In genomic region chr11:103141101-103141943, GRCm38 (mm10) we compare ENCODE assay signal across 8 mouse cellular contexts. TPM values are rescaled to one million over a fixed set of nuclear protein-coding genes. Genes with fewer than 3 reads are reported as not detected.
DNase-seq lines count a peak whose midpoint lies in the region; ATAC-seq and TF ChIP-seq lines count a peak whose summit lies in the region.

No protein-coding gene starts in this region.

- TF ChIP-seq POLR2A in myocyte (IDR thresholded peaks at IDR 0.05; ENCODE audit: insufficient read length, low read depth): no peak

- no peak overlapping the region for H3K4me3 ChIP-seq in forebrain, postnatal 0 days (ENCODE audit: low read depth, low read length)
- H3K4me3 ChIP-seq in hindbrain, embryonic 14.5 days (replicated peaks; ENCODE audit: low read length): no peak overlapping the region
- H3K4me3 ChIP-seq in myocyte: no peak overlapping the region

- H3K4me1 ChIP-seq in forebrain, postnatal 0 days (ENCODE audit: insufficient read depth): 0 out of 2 replicates have a peak, but pooled peaks cover 4% of the 10 kb centered on the region
- peaks cover 24% of the 10 kb centered on the region for H3K4me1 ChIP-seq in hindbrain, embryonic 14.5 days (replicated peaks; ENCODE audit: control insufficient read depth, insufficient read depth, low read length)

- no peak for ATAC-seq in forebrain, postnatal 0 days
- no peak for ATAC-seq in hindbrain, embryonic 14.5 days (ENCODE audit: low FRiP score)
- ATAC-seq in inflammation-experienced regulatory T-cells, adult 6 months: no peak

- no peaks in the 10 kb centered on the region for H3K79me2 ChIP-seq in myocyte (ENCODE audit: control insufficient read depth, insufficient read depth)

- 33% methylated on average over 11 of the region's 11 CpGs for WGBS in forebrain, postnatal 0 days
- 23% methylated on average over 11 of the region's 11 CpGs for WGBS in hindbrain, embryonic 14.5 days

- H3K36me3 ChIP-seq in forebrain, postnatal 0 days (ENCODE audit: insufficient read depth): peaks cover 15% of the 10 kb centered on the region
- H3K36me3 ChIP-seq in hindbrain, embryonic 14.5 days (replicated peaks; ENCODE audit: control insufficient read depth, insufficient read depth): peaks cover 19% of the 10 kb centered on the region
- peaks cover 5% of the 10 kb centered on the region for H3K36me3 ChIP-seq in myocyte (ENCODE audit: control insufficient read depth, insufficient read depth)

- peak; percentile 31 for DNase-seq in right cerebral cortex, postnatal 14 days
- DNase-seq in right cerebral cortex, adult 18-20 months: no peak
- no peak for DNase-seq in forebrain, postnatal 0 days
- no peak for DNase-seq in hindbrain, embryonic 14.5 days (ENCODE audit: low spot score)
- peak; percentile 35 for DNase-seq in liver
- no peak for DNase-seq in T-cell, adult 2 months (ENCODE audit: low spot score)

- peak overlapping the region; percentile 95 for H3K27ac ChIP-seq in forebrain, postnatal 0 days (ENCODE audit: low read depth, low read length)
- H3K27ac ChIP-seq in hindbrain, embryonic 14.5 days: peak overlapping the region; percentile 73

- H3K9me3 ChIP-seq in forebrain, postnatal 0 days (ENCODE audit: low read length): no peaks in the 10 kb centered on the region
- H3K9me3 ChIP-seq in hindbrain, embryonic 14.5 days (ENCODE audit: control insufficient read depth, low read length): no peaks in the 10 kb centered on the region

- H3ac ChIP-seq in myocyte (ENCODE audit: control insufficient read depth, insufficient read length): no peak overlapping the region

- H3K9ac ChIP-seq in forebrain, postnatal 0 days: peak overlapping the region; percentile 33
- H3K9ac ChIP-seq in hindbrain, embryonic 14.5 days: peak overlapping the region; percentile 6; the same call in 1 of the 2 replicates

- no peak for TF ChIP-seq CTCF in forebrain, postnatal 0 days (IDR thresholded peaks at IDR 0.05; ENCODE audit: low read depth)

- no peak overlapping the region for H3K4me2 ChIP-seq in forebrain, postnatal 0 days (ENCODE audit: low read depth)
- H3K4me2 ChIP-seq in hindbrain, embryonic 14.5 days (replicated peaks): peak overlapping the region; percentile 61; the same call in 1 of the 2 replicates
- peak overlapping the region; percentile 80 for H3K4me2 ChIP-seq in myocyte (ENCODE audit: low read depth)

- H3K27me3 ChIP-seq in forebrain, postnatal 0 days (ENCODE audit: insufficient read depth, low read length): no peaks in the 10 kb centered on the region
- no peaks in the 10 kb centered on the region for H3K27me3 ChIP-seq in hindbrain, embryonic 14.5 days (ENCODE audit: control insufficient read depth, insufficient read depth, low read length)
- no peaks in the 10 kb centered on the region for H3K27me3 ChIP-seq in myocyte (ENCODE audit: control insufficient read depth, insufficient read depth, insufficient read length)

TF ChIP-seq in myocyte, 11 proteins besides CTCF, POLR2A, EP300 and RAD21:
- TF ChIP-seq CEBPB (IDR thresholded peaks at IDR 0.05; ENCODE audit: insufficient read depth, poor library complexity, severe bottlenecking) (no peak), SRF (IDR thresholded peaks at IDR 0.05; ENCODE audit: control insufficient read depth, insufficient read length, low read depth) (no peak), MYOG (IDR thresholded peaks at IDR 0.05; ENCODE audit: control insufficient read depth in 1 of 3, insufficient read depth in 1 of 3, insufficient read length in 2 of 3, low read depth in 2 of 3) (peak in 1 of 3 experiments; percentile 56), REST (IDR thresholded peaks at IDR 0.05; ENCODE audit: insufficient read depth, insufficient read length) (no peak), TCF12 (IDR thresholded peaks at IDR 0.05; ENCODE audit: insufficient read depth, poor library complexity, severe bottlenecking) (no peak), MAX (IDR thresholded peaks at IDR 0.05; ENCODE audit: low read depth) (no peak), MYOD1 (IDR thresholded peaks at IDR 0.05; ENCODE audit: control insufficient read depth in 1 of 3, insufficient read length in 2 of 3, low read depth in 2 of 3) (peak in 1 of 3 experiments; percentile 15), E2F4 (IDR thresholded peaks at IDR 0.05; ENCODE audit: insufficient read depth) (no peak)

RNA-seq across cellular contexts. Expression of gene Hexim2, which starts 9.1 kb away (rescaled TPM):
- total RNA-seq in forebrain, postnatal 0 days (2014; rRNA removed): 30.8 and 47.0 TPM in 2 replicates
- 16.5 and 27.9 TPM in 2 replicates for polyA plus RNA-seq in forebrain, postnatal 0 days (2015; fragmentation: Nextera tagmentation; extraction: Ambion mirVana)
- 20.9 and 24.2 TPM in 2 replicates for polyA plus RNA-seq in hindbrain, embryonic 14.5 days (2014; fragmentation: Nextera tagmentation; extraction: Ambion mirVana)
- 8.8 TPM for polyA plus RNA-seq in myocyte (2012; fragmentation: generic; extraction: Trizol)
- polyA plus RNA-seq in inflammation-experienced regulatory T-cells, adult 6 months (2017; shearing (Covaris generic)): 1 to 10 TPM in 2 of 3 experiments, under 1 TPM in 1; 0.44 to 2.1 (median 2.0) TPM

RNA-seq across cellular contexts. Expression of gene Hexim1, which starts 25.3 kb away (rescaled TPM):
- 19.0 and 20.5 TPM in 2 replicates for total RNA-seq in forebrain, postnatal 0 days (2014; rRNA removed)
- 3.7 and 3.9 TPM in 2 replicates for polyA plus RNA-seq in forebrain, postnatal 0 days (2015; fragmentation: Nextera tagmentation; extraction: Ambion mirVana)
- polyA plus RNA-seq in hindbrain, embryonic 14.5 days (2014; fragmentation: Nextera tagmentation; extraction: Ambion mirVana): 5.3 and 5.6 TPM in 2 replicates
- polyA plus RNA-seq in myocyte (2012; fragmentation: generic; extraction: Trizol): 18.7 TPM
- polyA plus RNA-seq in inflammation-experienced regulatory T-cells, adult 6 months (2017; shearing (Covaris generic)): 1 to 10 TPM; 3.0 to 3.7 (median 3.5) TPM

RNA-seq across cellular contexts. Expression of gene Fmnl1, which starts 29.6 kb away (rescaled TPM):
- total RNA-seq in forebrain, postnatal 0 days (2014; rRNA removed): 6.5 and 9.4 TPM in 2 replicates
- 4.8 and 7.1 TPM in 2 replicates for polyA plus RNA-seq in forebrain, postnatal 0 days (2015; fragmentation: Nextera tagmentation; extraction: Ambion mirVana)
- polyA plus RNA-seq in hindbrain, embryonic 14.5 days (2014; fragmentation: Nextera tagmentation; extraction: Ambion mirVana): 6.1 and 8.0 TPM in 2 replicates
- polyA plus RNA-seq in myocyte (2012; fragmentation: generic; extraction: Trizol): 15.6 TPM
- 10 to 100 TPM; 52.9 to 64.4 (median 60.6) TPM for polyA plus RNA-seq in inflammation-experienced regulatory T-cells, adult 6 months (2017; shearing (Covaris generic))

RNA-seq across cellular contexts. Expression of gene Acbd4, which starts 39.8 kb away (rescaled TPM):
- total RNA-seq in forebrain, postnatal 0 days (2014; rRNA removed): 27.2 and 28.5 TPM in 2 replicates
- 20.1 and 27.1 TPM in 2 replicates for polyA plus RNA-seq in forebrain, postnatal 0 days (2015; fragmentation: Nextera tagmentation; extraction: Ambion mirVana)
- 8.3 and 10.6 TPM in 2 replicates for polyA plus RNA-seq in hindbrain, embryonic 14.5 days (2014; fragmentation: Nextera tagmentation; extraction: Ambion mirVana)
- 55.2 TPM for polyA plus RNA-seq in myocyte (2012; fragmentation: generic; extraction: Trizol)
- 10 to 100 TPM; 21.5 to 28.5 (median 25.4) TPM for polyA plus RNA-seq in inflammation-experienced regulatory T-cells, adult 6 months (2017; shearing (Covaris generic))

RNA-seq across cellular contexts. Expression of gene Plcd3, which starts 39.9 kb away (rescaled TPM):
- total RNA-seq in forebrain, postnatal 0 days (2014; rRNA removed): 8.5 and 8.8 TPM in 2 replicates
- 3.6 TPM in 2 replicates for polyA plus RNA-seq in forebrain, postnatal 0 days (2015; fragmentation: Nextera tagmentation; extraction: Ambion mirVana)
- 1.7 and 1.9 TPM in 2 replicates for polyA plus RNA-seq in hindbrain, embryonic 14.5 days (2014; fragmentation: Nextera tagmentation; extraction: Ambion mirVana)
- 20.6 TPM for polyA plus RNA-seq in myocyte (2012; fragmentation: generic; extraction: Trizol)
- not detected for polyA plus RNA-seq in inflammation-experienced regulatory T-cells, adult 6 months (2017; shearing (Covaris generic))

Comparison
In these comparisons a context has a peak if more than half of its experiments do, and no peak if none do; other contexts are left out.
1. DNase-seq: peak in right cerebral cortex, postnatal 14 days (single experiment) and liver (single experiment); none in right cerebral cortex, adult 18-20 months (single experiment), forebrain, postnatal 0 days (single experiment), hindbrain, embryonic 14.5 days (single experiment) and T-cell, adult 2 months (single experiment).